Mouse (Mus musculus): Measurements from ENCODE around the gene Plod3.

Gene Plod3

DNA sequence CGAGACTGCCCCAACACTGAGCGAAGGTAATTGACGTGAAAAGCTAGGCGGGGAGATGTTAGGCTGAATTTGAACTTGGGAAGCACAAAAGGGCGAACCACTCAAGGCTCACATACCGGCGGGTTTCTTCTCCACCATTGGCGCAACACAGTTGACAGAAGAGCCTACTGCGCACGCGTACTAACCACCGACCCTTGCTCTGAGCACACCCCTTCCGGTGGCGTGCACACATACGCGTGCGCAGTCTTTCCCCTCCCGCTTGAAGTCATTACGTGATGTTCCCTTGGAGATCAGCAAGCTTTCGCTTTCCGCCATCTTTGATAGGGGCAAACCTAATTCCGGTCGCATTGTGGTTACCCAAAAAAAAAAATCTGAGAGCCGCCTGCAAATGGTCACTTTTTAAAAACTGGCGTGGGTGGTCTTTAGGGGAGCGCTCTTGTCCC is at the start of gene Plod3:
Plod3 (plus strand) TSS at position 325 of the 443 bp plus-strand sequence.
- no peak for TF ChIP-seq GATA4 (IDR thresholded peaks at IDR 0.05; ENCODE audit: insufficient replicate concordance, low read length)

DNA sequence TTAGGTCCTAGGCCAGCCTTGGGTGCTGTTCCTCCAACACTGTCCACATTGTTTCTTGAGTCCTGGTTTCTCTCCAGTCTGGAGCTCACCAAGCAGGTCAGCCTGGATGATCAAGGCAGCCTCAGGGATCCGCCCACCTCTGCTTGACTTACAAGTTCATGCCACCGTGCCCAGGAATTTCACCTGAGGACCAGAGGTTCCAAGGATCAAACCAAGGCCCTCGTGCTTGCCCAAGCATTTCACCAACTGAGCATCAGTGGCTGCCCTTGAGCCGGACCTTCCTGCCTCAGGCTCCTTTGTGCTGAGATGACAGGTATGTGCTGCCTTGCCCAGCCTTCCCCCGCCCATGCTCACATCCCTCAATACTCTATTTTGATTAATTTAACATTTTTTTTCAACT is 49.2 kb upstream of the Plod3 start:
- TF ChIP-seq GATA4 (IDR thresholded peaks at IDR 0.05; ENCODE audit: insufficient replicate concordance, low read length), result no peak

- no peak for TF ChIP-seq GATA4 (IDR thresholded peaks at IDR 0.05; ENCODE audit: insufficient replicate concordance, low read length)
These were observed 47.5 kb upstream of the Plod3 start for GRCm38 (mm10) chr5:136939284-136939683.

GRCm38 (mm10) chr5:136940845-136941560 is 45.8 kb upstream of the Plod3 start:
- no peak for TF ChIP-seq GATA4 (IDR thresholded peaks at IDR 0.05; ENCODE audit: insufficient replicate concordance, low read length)

- no peak for TF ChIP-seq GATA4 (IDR thresholded peaks at IDR 0.05; ENCODE audit: insufficient replicate concordance, low read length)
These were observed 44.0 kb upstream of the Plod3 start for GRCm38 (mm10) chr5:136942781-136943180.

DNA sequence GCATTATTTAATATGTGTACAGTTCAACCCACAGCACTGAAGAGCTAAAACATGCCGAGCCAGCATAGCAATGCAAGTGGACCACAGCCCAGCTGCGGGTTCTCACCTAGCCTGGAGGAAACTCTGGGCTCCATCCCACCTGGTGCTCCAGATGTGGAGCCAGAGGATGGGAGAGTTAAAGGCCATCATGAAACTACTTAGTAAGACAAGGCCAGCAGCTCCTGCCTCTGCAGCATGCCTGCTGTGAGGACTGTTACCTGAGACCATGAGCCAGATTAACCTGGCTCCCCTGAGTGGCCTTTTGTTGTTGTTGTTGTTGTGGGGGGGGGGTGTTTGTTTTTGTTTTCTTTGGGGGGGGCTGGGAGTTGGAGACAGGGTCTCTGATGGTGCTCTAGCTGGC is 43.4 kb upstream of the Plod3 start:
- TF ChIP-seq GATA4 (IDR thresholded peaks at IDR 0.05; ENCODE audit: insufficient replicate concordance, low read length), result no peak

GRCm38 (mm10) chr5:136945084-136945483 is 41.7 kb upstream of the Plod3 start:
- no peak for TF ChIP-seq GATA4 (IDR thresholded peaks at IDR 0.05; ENCODE audit: insufficient replicate concordance, low read length)

DNA sequence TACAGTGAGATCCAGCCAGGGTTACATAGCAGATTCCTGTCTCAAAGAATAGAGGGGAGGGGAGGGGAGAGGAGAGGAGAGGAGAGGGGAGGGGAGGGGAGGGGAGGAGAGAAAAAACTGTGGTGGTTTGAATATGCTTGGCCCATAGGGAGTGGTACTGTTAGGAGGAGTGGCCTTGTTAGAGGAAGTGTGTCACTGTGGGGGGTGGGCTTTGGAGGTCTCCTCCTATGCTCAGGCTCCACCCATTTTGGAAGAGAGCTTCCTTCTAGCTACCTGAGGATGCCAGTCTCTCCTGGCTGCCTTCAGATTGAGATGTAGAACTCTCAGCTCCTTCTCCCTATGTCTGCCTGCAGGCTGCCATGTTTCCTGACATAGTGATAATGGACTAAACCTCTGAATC is 38.9 kb upstream of the Plod3 start:
- TF ChIP-seq GATA4 (IDR thresholded peaks at IDR 0.05; ENCODE audit: insufficient replicate concordance, low read length), result no peak

GRCm38 (mm10) chr5:136950521-136950920 is 36.3 kb upstream of the Plod3 start:
- no peak for TF ChIP-seq GATA4 (IDR thresholded peaks at IDR 0.05; ENCODE audit: insufficient replicate concordance, low read length)

GRCm38 (mm10) chr5:136952153-136952552 is 34.7 kb upstream of the Plod3 start:
- TF ChIP-seq GATA4 (IDR thresholded peaks at IDR 0.05; ENCODE audit: insufficient replicate concordance, low read length), result no peak

- TF ChIP-seq GATA4 (IDR thresholded peaks at IDR 0.05; ENCODE audit: insufficient replicate concordance, low read length), result no peak
These were observed 33.8 kb upstream of the Plod3 start, which contains the start of gene Fis1 for GRCm38 (mm10) chr5:136953015-136953414. Gene Fis1, plus strand, starts transcription at chr5:136953275.

- TF ChIP-seq GATA4 (IDR thresholded peaks at IDR 0.05; ENCODE audit: insufficient replicate concordance, low read length), result no peak
These were observed 33.3 kb upstream of the Plod3 start for GRCm38 (mm10) chr5:136953440-136953951.

DNA sequence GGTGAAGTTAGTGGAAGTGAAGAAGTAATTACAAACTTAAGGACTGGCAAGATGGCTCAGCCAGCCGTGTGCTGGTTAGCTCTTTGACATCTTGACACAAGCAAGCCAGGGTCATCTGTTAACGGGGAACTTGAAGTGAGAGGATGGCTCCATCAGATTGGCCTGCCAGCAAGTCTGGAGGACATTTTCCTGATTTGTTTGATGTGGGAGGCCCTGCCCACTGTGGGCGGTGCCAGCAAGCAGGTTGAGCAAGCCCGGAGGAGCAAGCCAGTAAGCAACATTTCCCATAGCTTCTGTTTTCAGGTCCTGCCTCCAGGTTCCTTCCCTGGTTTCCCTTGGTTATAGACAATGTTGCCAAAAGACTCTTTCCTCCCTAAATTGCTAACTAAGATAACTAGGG is 31.2 kb upstream of the Plod3 start:
- TF ChIP-seq GATA4 (IDR thresholded peaks at IDR 0.05; ENCODE audit: insufficient replicate concordance, low read length), result no peak

GRCm38 (mm10) chr5:136957250-136957649 is 29.6 kb upstream of the Plod3 start:
- TF ChIP-seq GATA4 (IDR thresholded peaks at IDR 0.05; ENCODE audit: insufficient replicate concordance, low read length), result no peak

DNA sequence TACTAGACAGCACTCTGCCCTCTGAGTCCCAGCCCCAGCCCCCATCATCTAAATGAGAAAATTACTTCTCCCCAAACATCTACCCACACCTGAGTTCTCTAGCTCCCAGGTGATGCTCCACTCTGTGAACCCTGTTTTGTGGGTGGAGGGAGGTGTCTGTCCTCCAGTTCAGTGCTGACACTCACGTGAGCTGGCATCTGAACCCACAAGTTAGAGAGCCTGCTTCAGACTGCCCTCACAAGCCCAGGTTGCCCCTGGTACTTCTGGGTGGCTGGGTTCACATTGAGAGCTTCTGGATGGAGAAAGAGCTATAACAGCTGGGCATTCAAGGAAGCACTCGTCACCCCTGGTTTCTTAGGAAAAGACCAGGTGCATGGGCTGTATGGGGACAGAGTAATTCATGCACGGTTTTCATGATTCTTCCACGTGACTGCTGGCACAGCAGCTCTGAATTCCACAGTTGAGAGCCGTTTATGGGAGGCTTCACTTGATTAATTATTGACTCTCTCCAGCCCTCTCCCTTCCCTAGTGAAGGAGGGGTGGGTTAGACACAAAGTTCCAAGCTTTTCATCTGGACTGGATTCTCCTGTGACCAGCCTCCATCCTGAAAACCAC is 27.7 kb upstream of the Plod3 start:
- no peak for TF ChIP-seq GATA4 (IDR thresholded peaks at IDR 0.05; ENCODE audit: insufficient replicate concordance, low read length)

DNA sequence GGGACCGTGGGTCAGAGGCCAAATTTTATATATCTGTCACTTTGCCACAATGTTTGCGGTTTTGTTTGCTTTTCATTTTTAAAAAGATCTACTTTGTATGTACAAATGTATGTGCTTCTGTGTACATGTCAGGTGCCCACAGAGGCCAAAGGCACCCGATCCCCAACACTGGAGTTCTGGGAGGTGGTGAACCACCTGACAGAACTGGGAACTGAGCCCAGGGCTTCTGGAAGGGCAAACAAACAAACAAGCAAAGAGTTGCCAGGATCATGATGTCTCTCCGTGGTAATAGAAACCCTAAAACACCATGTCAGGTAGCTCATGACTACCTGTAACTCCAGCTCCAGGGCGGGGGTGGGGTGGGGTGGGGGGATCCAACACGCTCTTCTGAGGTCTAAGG is 26.8 kb upstream of the Plod3 start:
- TF ChIP-seq GATA4 (IDR thresholded peaks at IDR 0.05; ENCODE audit: insufficient replicate concordance, low read length), result no peak

Data from liver, adult (tissue).